Mouse (Mus musculus): ENCODE measurements at regions not wholly inside any gene's neighbourhood (a gene's known extent, or its start where the extent isn't known, plus 50 kb on each side); places are given as distances from the start of the nearest gene placed in this dataset.

GRCm38 (mm10) chr1:41286221-41286620 is 480.8 kb downstream of the Tmem182 start:
- TF ChIP-seq USF1 (IDR thresholded peaks at IDR 0.05; ENCODE audit: low read depth) (no peak), CTCF (IDR thresholded peaks at IDR 0.05; ENCODE audit: control insufficient read depth, insufficient read depth, insufficient read length) (no peak), CEBPB (IDR thresholded peaks at IDR 0.05; ENCODE audit: low read depth) (no peak), MYOD1 (IDR thresholded peaks at IDR 0.05; ENCODE audit: control insufficient read depth, insufficient read length, low read depth) (no peak), MYOG (IDR thresholded peaks at IDR 0.05; ENCODE audit: control insufficient read depth, extremely low read depth, insufficient read length) (no peak)

All from C2C12 (cell line).